Mouse (Mus musculus) 3T3-L1 (cell line): Measurements from ENCODE around the gene Cwc22.
A peak's percentile ranks its signal among the peaks of the same experiment; 100 is the strongest.

Source experiments
- DNase-seq: peaks from one replicate; pipeline ENCODE4 v3.0.0-alpha.2; 2015; ENCODE audit warnings: low read depth, low spot score

The Cwc22 gene

GRCm38 (mm10) chr2:77970556-77970955 lies 24.4 kb upstream of the Cwc22 start:
- peak; percentile 68 for DNase-seq

DNA sequence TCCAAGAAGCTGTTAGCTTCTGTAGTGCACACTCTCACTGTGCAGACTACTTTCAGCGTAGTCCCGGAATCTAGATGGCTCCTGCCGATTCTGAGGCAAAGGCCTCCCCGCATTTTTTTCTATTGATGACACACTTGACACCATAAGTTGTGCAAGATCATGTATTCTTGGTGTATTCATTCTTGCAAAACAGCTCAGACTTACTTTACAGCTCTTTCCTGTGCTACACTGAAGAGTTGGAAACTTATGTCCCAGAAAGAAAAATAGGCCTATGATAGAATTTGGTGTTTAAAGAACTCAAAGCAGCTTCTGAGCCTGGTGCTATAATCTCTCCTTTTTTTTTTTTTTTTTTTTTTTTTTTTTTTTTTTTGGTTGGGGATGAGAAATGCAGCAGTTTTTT lies 23.8 kb upstream of the Cwc22 start:
- DNase-seq = peak; percentile 70

GRCm38 (mm10) chr2:77962450-77963193 lies 16.4 kb upstream of the Cwc22 start:
- DNase-seq = peak; percentile 98

- DNase-seq = peak; percentile 80
Measured at GRCm38 (mm10) chr2:77961256-77961655, 15.1 kb upstream of the Cwc22 start.

- DNase-seq = peak; percentile 74
Measured at GRCm38 (mm10) chr2:77960711-77961110, 14.5 kb upstream of the Cwc22 start.

- peak; percentile 88 for DNase-seq
Measured at GRCm38 (mm10) chr2:77959341-77959740, 13.2 kb upstream of the Cwc22 start.

DNA sequence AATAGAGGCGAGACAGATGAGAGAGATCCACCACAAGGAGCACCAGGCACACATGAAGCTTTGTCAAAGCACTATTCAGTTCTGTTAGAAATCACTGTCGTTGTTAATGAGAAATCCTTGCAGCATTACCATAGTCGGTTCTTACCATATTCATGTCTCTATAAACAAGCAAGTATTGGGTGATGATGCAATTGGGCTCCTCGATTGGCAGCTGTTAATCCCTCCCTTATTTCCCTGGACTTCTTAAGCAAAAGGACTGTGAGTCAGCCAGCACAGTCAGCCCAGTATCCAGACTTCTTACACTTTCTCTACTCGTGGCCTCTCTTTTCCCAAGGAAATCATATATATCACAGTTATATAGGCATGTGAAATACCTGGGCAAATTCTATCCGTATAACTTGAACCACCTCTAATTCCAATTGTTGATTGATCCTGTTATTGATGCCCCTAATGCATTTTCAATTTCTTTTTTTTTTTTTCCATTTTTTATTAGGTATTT lies 5.3 kb upstream of the Cwc22 start:
- DNase-seq = peak; percentile 100

- peak; percentile 75 for DNase-seq
Measured at GRCm38 (mm10) chr2:77950111-77950510, 3.9 kb upstream of the Cwc22 start.

DNA sequence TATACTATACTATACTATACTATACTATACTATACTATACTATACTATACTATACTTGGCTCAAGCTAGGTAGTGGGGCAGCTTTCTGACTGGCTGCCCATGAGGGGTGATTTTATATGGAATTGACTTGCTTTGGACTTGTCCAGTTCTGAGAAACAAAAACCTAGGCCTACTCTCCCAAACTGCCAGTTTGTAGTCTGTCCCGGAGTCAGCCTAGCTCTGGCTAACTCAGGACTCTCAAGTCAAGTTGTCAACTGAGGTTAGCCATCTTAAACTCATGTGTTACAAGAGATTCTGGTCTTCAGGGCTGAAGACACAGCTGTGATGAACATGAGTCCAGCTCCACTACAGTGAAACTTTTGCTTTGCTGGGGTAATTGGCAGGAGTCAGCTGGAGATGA lies 3.3 kb upstream of the Cwc22 start:
- DNase-seq = peak; percentile 78

DNA sequence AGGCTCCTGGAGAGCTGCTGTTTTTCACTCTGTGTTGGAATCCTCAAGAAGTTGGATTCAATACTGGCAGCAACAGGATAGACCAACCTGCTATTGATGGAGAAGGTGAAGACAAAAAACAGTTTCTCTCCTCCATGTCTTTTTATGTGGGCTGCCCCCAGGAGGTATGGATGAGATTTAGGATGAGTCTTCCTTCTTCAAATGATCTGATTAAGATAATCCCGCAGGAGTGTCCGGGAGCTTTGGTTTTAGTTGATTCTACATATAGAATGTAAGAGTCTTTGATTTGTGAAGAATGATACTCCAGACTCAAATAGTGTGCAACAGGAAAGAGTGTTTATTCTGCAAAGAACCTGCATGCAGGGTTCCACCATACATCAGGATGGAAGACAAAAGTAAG lies 2.7 kb upstream of the Cwc22 start:
- peak; percentile 75 for DNase-seq

DNA sequence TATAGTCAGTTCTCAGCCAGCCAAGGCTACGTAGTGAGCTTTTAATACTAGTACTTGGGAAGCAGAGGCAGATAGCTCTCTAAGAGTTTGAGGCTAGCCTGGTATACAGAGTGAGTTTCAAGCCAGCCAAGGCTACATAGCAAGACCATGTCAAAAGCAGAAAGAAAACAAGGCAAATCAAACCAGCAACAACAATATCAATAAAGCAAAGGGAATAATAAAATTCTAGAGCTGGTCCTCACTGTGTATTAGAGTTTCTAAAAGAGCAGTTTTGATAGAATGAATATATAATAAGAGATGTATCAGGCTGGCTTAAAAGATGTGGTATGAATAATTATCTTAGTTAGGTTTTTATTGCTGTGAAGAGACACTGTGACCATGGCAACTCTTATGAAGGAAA lies 2.0 kb upstream of the Cwc22 start:
- DNase-seq = peak; percentile 74

- DNase-seq = peak; percentile 73
Measured at GRCm38 (mm10) chr2:77947161-77947870, 1.1 kb upstream of the Cwc22 start.

- DNase-seq = peak; percentile 90
Measured at GRCm38 (mm10) chr2:77944860-77945595, 1.1 kb downstream of the Cwc22 start.

DNA sequence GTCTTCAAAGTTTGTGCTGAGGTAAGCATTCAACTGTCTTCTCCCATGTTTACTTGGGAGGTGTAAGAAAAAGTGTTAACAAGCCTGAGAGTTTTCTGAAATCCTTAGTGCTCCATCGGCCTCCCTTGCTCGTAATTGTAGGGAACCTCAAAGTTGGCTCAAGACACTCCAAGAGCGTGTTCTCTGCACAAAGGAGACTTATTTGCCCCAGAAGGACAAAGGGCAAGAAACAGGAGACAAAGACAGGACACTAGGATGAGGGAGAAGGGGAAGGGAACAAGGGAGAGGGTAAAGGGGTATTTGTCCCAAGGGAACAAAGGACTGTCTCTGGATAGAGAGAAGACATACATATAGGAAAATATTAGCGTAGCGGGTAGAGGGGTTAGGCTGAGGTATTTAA lies 1.9 kb downstream of the Cwc22 start:
- peak; percentile 77 for DNase-seq

- DNase-seq = peak; percentile 73
Measured at GRCm38 (mm10) chr2:77941944-77942343, 4.2 kb downstream of the Cwc22 start.

DNA sequence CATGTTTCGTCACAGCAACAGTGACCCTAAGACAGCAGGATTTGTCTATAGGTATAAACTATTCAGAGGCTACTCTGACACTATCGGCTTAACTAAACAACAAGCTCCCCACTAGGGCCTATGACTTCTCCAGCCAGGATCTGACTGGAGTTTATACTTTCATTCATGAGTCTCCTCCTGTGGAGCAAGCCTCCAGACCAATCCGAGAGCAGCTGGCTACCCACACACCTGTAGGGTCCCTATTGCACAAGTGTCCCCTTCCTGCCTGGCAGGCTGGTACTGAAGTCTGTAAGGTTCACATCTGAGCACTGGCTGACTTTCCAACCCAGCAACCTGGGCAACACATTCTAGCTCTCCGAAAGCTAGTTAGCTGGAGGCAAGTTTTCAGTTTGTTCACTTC lies 7.9 kb downstream of the Cwc22 start:
- peak; percentile 76 for DNase-seq

- DNase-seq = peak; percentile 75
Measured at GRCm38 (mm10) chr2:77937818-77938217, 8.4 kb downstream of the Cwc22 start.

DNA sequence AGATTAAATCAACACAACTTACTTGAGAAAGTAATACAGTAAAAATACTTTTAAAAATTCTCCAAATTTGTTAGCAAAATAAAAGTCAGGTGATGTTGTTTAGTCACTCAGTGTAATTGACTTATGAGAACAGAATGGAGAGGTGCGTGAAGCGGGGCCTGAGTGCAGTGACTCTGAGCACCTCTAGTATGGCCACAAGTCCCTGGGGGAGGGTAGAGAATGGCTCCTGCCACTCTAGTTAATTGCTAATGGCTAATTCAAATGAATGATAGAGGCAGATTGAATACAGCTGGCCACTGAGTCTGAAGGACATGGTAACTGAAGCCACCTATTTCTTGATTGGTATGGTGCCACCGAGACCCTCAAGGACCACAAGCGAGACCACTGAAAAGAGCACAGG lies 12.0 kb downstream of the Cwc22 start:
- DNase-seq = peak; percentile 75

DNA sequence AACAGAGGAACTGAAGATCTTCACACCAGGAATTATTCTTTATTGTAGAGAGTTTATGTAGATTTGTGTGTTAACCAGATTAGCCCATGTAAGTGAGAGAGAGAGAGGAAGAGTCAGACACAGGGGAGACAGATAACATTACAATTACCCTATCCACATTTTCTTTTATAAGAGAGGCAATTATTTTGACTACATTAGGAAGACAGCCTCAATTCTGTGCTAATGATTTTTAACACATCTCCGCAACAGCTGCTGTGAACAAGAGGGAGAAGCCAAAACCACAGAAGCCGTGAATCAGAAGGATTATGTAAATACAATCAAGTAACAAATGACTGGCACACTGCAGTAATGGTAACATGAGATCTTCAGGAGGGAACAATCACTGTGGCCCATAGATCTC lies 12.5 kb downstream of the Cwc22 start:
- DNase-seq = peak; percentile 72

GRCm38 (mm10) chr2:77931958-77932357 lies 14.2 kb downstream of the Cwc22 start:
- DNase-seq = peak; percentile 66

- DNase-seq = peak; percentile 73
Measured at GRCm38 (mm10) chr2:77928352-77928751, 17.8 kb downstream of the Cwc22 start.

- DNase-seq = peak; percentile 75
Measured at GRCm38 (mm10) chr2:77926468-77926867, 19.7 kb downstream of the Cwc22 start.
